Mouse (Mus musculus) hindbrain, embryonic 14.5 days (tissue): ENCODE measurements around the gene Ccdc85c. TPM values are rescaled to one million over a fixed set of nuclear protein-coding genes. Genes with fewer than 3 reads are reported as not detected.

Source experiments
- ATAC-seq: fragments of 200-750 bp; cut with Nextera tagmentation; 2 replicates; pipeline ENCODE4 v1.8.0; 2017; ENCODE audit warnings: moderate number of reproducible peaks, mild to moderate bottlenecking, moderate TSS enrichment, moderate library complexity; ENCODE audit not compliant: low FRiP score
- DNase-seq: peaks from one replicate; pipeline ENCODE4 v3.0.0-alpha.2; 2015; ENCODE audit warnings: low spot score
- H3K27ac ChIP-seq: fragments of 300-500 bp; sonication (generic); 2 replicates; pipeline ENCODE4 v1.5.1; 2014; ENCODE audit warnings: mild to moderate bottlenecking, moderate library complexity
- H3K27me3 ChIP-seq: fragments of 300-500 bp; sonication (generic); 2 replicates; pipeline ENCODE4 v1.6.1; 2014; ENCODE audit warnings: mild to moderate bottlenecking, low read length, mixed read lengths; ENCODE audit not compliant: control insufficient read depth, insufficient read depth
- H3K36me3 ChIP-seq: fragments of 300-500 bp; sonication (generic); replicated peaks from 2 replicates; pipeline ENCODE4 v1.6.1; 2014; ENCODE audit not compliant: control insufficient read depth, insufficient read depth
- H3K4me1 ChIP-seq: fragments of 300-500 bp; sonication (generic); replicated peaks from 2 replicates; pipeline ENCODE4 v1.6.1; 2014; ENCODE audit warnings: antibody characterized with exemption, low read length, mixed read lengths; ENCODE audit not compliant: control insufficient read depth, insufficient read depth
- H3K4me2 ChIP-seq: fragments of 300-500 bp; sonication (generic); replicated peaks from 2 replicates; pipeline ENCODE4 v1.6.1; 2014; ENCODE audit warnings: mild to moderate bottlenecking, moderate library complexity
- H3K4me3 ChIP-seq: fragments of 300-500 bp; sonication (generic); replicated peaks from 2 replicates; pipeline ENCODE4 v1.5.1; 2014; ENCODE audit warnings: mild to moderate bottlenecking, low read length
- H3K9ac ChIP-seq: fragments of 300-500 bp; sonication (generic); 2 replicates; pipeline ENCODE4 v1.6.1; 2014
- H3K9me3 ChIP-seq: fragments of 300-500 bp; sonication (generic); 2 replicates; pipeline ENCODE4 v1.6.1; 2016; ENCODE audit warnings: low read length; ENCODE audit not compliant: control insufficient read depth
- WGBS: fragments of 180-500 bp; shearing (Covaris S2); extraction: QIAGEN DNeasy Blood & Tissue Kit; methylation state at CpG from one replicate; pipeline ENCODE4 v1.1.7; 2014; 5-methylcytosine and 5-hydroxymethylcytosine counted together
- polyA plus RNA-seq: library from polyadenylated mRNA; unstranded; fragments of >200 nt; fragmentation: Nextera tagmentation; extraction: Ambion mirVana; gene quantifications from 2 replicates; pipeline ENCODE4 v1.2.1, GENCODE M21; 2014

The Ccdc85c gene
- polyA plus RNA-seq, 1 experiment from 2014 or later: 16.5 TPM

GRCm38 (mm10) chr12:108172639-108173038, 102.6 kb downstream of the Ccdc85c start:
- no peaks in the 10 kb centered on the region for H3K27me3 ChIP-seq
- no peak overlapping the region for H3K4me3 ChIP-seq
- H3K9me3 ChIP-seq: no peaks in the 10 kb centered on the region
- ATAC-seq: no peak
- no peak overlapping the region for H3K27ac ChIP-seq
- peaks cover 17% of the 10 kb centered on the region for H3K4me1 ChIP-seq
- H3K36me3 ChIP-seq: no peaks in the 10 kb centered on the region
- no peak for DNase-seq
- H3K4me2 ChIP-seq: no peak overlapping the region
- no peak overlapping the region for H3K9ac ChIP-seq
- 55% methylated on average over 4 of the region's 4 CpGs for WGBS

GRCm38 (mm10) chr12:108171336-108171735, 103.9 kb downstream of the Ccdc85c start:
- Histone ChIP-seq H3K9ac (no peak overlapping the region), H3K4me2 (no peak overlapping the region), H3K27me3 (no peaks in the 10 kb centered on the region), H3K9me3 (no peaks in the 10 kb centered on the region), H3K27ac (no peak overlapping the region), H3K36me3 (no peaks in the 10 kb centered on the region), H3K4me1 (peaks cover 6% of the 10 kb centered on the region; the same call in 1 of the 2 replicates), H3K4me3 (no peak overlapping the region)
- no peak for DNase-seq
- no peak for ATAC-seq

- DNase-seq: no peak
- no peak overlapping the region for H3K4me3 ChIP-seq
- H3K27me3 ChIP-seq: no peaks in the 10 kb centered on the region
- H3K9ac ChIP-seq: no peak overlapping the region
- H3K27ac ChIP-seq: no peak overlapping the region
- H3K9me3 ChIP-seq: no peaks in the 10 kb centered on the region
- H3K36me3 ChIP-seq: no peaks in the 10 kb centered on the region
- ATAC-seq: no peak
- no peak overlapping the region for H3K4me2 ChIP-seq
- H3K4me1 ChIP-seq: peaks cover 4% of the 10 kb centered on the region; the same call in 1 of the 2 replicates
- 93% methylated on average over 3 of the region's 3 CpGs for WGBS
Measured at GRCm38 (mm10) chr12:108170467-108170866, 104.8 kb downstream of the Ccdc85c start.

- Histone ChIP-seq H3K9ac (no peak overlapping the region), H3K4me3 (no peak overlapping the region), H3K27me3 (no peaks in the 10 kb centered on the region), H3K36me3 (peaks cover 5% of the 10 kb centered on the region; the same call in 1 of the 2 replicates), H3K9me3 (no peaks in the 10 kb centered on the region), H3K27ac (no peak overlapping the region), H3K4me2 (no peak overlapping the region), H3K4me1 (peaks cover 4% of the 10 kb centered on the region; the same call in 1 of the 2 replicates)
- WGBS: 85% methylated on average over 3 of the region's 3 CpGs
- DNase-seq: no peak
- no peak for ATAC-seq
Measured at GRCm38 (mm10) chr12:108168909-108169308, 106.3 kb downstream of the Ccdc85c start.

- Histone ChIP-seq H3K27ac (no peak overlapping the region), H3K9me3 (no peaks in the 10 kb centered on the region), H3K36me3 (peaks cover 48% of the 10 kb centered on the region), H3K4me2 (no peak overlapping the region), H3K27me3 (no peaks in the 10 kb centered on the region), H3K4me3 (no peak overlapping the region), H3K4me1 (no peaks in the 10 kb centered on the region), H3K9ac (no peak overlapping the region)
- DNase-seq: no peak
- WGBS: 69% methylated on average over 3 of the region's 3 CpGs
- ATAC-seq: no peak
Measured at GRCm38 (mm10) chr12:108163706-108164105, 111.5 kb downstream of the Ccdc85c start.

- Histone ChIP-seq H3K9ac (no peak overlapping the region), H3K4me3 (no peak overlapping the region), H3K36me3 (peaks cover 59% of the 10 kb centered on the region), H3K27ac (no peak overlapping the region), H3K4me1 (no peaks in the 10 kb centered on the region), H3K27me3 (no peaks in the 10 kb centered on the region), H3K4me2 (no peak overlapping the region), H3K9me3 (no peaks in the 10 kb centered on the region)
- WGBS: 91% methylated on average over 1 of the region's 1 CpGs
- DNase-seq: no peak
- ATAC-seq: no peak
Measured at GRCm38 (mm10) chr12:108162036-108162435, 113.2 kb downstream of the Ccdc85c start.

- no peak overlapping the region for H3K27ac ChIP-seq
Measured at GRCm38 (mm10) chr12:108159863-108160262, 115.4 kb downstream of the Ccdc85c start.

More at GRCm38 (mm10) chr12:108159863-108160262, 115.4 kb downstream of the Ccdc85c start:
- Histone ChIP-seq H3K9me3 (no peaks in the 10 kb centered on the region), H3K4me3 (no peak overlapping the region), H3K9ac (no peak overlapping the region), H3K4me2 (no peak overlapping the region), H3K4me1 (no peaks in the 10 kb centered on the region), H3K36me3 (peaks cover 69% of the 10 kb centered on the region), H3K27me3 (no peaks in the 10 kb centered on the region)
- DNase-seq (no peak), ATAC-seq (no peak)

Other genes starting within 250 kb of the Ccdc85c start
- 86.7 and 89.8 TPM in 2 replicates for gene Setd3, start 96.1 kb downstream of the Ccdc85c start, polyA plus RNA-seq
- gene Ccnk, start 95.8 kb downstream of the Ccdc85c start, polyA plus RNA-seq: 4.4 and 5.6 TPM in 2 replicates
- gene Hhipl1, start 30.8 kb upstream of the Ccdc85c start, polyA plus RNA-seq: 1.8 and 1.9 TPM in 2 replicates
- 22.7 and 23.5 TPM in 2 replicates for gene Cyp46a1, start 59.0 kb upstream of the Ccdc85c start, polyA plus RNA-seq
- 55.1 and 61.8 TPM in 2 replicates for gene Eml1, start 95.5 kb upstream of the Ccdc85c start, polyA plus RNA-seq